Mouse (Mus musculus): ENCODE measurements at regions not wholly inside any gene's neighbourhood (a gene's known extent, or its start where the extent isn't known, plus 50 kb on each side); places are given as distances from the start of the nearest gene placed in this dataset.

DNA sequence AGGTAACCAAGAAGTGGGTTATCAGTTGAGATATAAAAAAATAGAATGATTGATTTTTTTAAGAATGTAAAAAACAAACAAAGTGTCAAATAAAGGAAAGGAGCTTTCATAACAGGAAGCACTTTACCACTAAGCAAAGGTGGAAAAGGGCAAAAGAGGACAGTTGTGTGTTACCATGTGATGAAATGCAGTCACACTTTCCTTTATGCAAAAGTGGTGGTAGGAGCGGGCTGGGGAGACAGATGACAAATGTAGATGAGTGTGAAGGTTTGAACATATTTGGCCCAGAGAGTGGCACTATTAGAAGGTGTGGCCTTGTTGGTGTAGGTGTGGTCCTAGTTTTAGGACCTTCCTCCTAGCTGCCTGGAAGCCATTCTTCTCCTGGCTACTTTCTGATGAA is 222.6 kb upstream of the Adamts5 start:
- no peaks in the 10 kb centered on the region for H3K4me1 ChIP-seq (ENCODE audit: insufficient read depth, low read length)
- DNase-seq (ENCODE audit: low spot score) (no peak), ATAC-seq (ENCODE audit: low FRiP score) (no peak)
- H3K27ac ChIP-seq (ENCODE audit: low read depth, low read length), result no peak overlapping the region
- H3K4me2 ChIP-seq (ENCODE audit: low read depth, low read length, poor library complexity, severe bottlenecking), result no peak overlapping the region
- 94% methylated on average over 1 of the region's 1 CpGs for WGBS
- no peaks in the 10 kb centered on the region for H3K9me3 ChIP-seq (ENCODE audit: low read length)
- TF ChIP-seq CTCF (IDR thresholded peaks at IDR 0.05), result no peak
- H3K4me3 ChIP-seq (ENCODE audit: low read depth, low read length), result no peak overlapping the region
- H3K27me3 ChIP-seq (ENCODE audit: insufficient read depth, low read length), result no peaks in the 10 kb centered on the region
- no peaks in the 10 kb centered on the region for H3K36me3 ChIP-seq (ENCODE audit: insufficient read depth, low read length)
- H3K9ac ChIP-seq (replicated peaks; ENCODE audit: low read length, poor library complexity, severe bottlenecking), result no peak overlapping the region

DNA sequence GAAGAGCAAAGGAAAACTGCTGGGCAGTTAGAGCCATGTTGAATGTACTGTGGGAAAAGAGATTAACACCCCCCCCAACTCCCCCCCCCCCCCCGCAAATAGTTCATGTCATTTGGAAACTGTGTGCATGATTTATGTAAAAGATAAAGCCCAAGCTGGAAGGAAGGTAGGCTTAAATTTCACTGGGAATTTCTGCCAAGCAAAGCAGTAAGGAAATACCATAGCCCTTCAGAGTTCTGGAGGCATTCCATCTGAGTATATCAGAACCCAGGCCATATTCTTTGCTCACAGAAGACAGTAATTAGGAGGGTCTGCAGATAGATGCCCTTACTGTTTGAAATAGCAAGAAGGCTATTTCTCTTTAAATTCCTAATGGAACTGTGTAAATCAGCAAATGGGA is 221.3 kb upstream of the Adamts5 start:
- Histone ChIP-seq H3K4me1 (ENCODE audit: insufficient read depth, low read length) (no peaks in the 10 kb centered on the region), H3K27me3 (ENCODE audit: insufficient read depth, low read length) (no peaks in the 10 kb centered on the region), H3K4me3 (ENCODE audit: low read depth, low read length) (no peak overlapping the region), H3K36me3 (ENCODE audit: insufficient read depth, low read length) (no peaks in the 10 kb centered on the region), H3K27ac (ENCODE audit: low read depth, low read length) (no peak overlapping the region), H3K9ac (replicated peaks; ENCODE audit: low read length, poor library complexity, severe bottlenecking) (no peak overlapping the region), H3K4me2 (ENCODE audit: low read depth, low read length, poor library complexity, severe bottlenecking) (no peak overlapping the region), H3K9me3 (ENCODE audit: low read length) (no peaks in the 10 kb centered on the region)
- no peak for DNase-seq (ENCODE audit: low spot score)
- ATAC-seq (ENCODE audit: low FRiP score), result no peak
- TF ChIP-seq CTCF (IDR thresholded peaks at IDR 0.05), result no peak
- WGBS, result 53% methylated on average over 1 of the region's 1 CpGs

DNA sequence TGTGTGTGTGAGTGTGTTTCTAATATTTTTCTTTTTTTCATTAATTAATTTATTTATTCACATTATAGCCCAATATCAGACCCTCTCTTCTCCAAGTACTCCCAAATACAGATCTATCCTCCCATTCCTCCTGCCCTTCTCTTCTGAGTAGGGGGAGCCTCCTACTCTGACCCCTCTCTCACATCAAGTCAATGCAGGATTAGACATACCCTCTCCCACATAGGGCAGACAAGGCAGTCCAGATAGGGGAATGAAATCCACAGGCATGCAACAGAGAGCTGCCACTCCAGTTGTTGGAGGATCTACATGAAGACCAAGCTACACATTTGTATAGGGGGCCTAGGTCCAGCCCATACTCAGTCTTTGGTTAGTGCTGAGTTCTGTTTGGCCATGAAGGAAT is 216.3 kb upstream of the Adamts5 start:
- Histone ChIP-seq H3K9ac (replicated peaks; ENCODE audit: low read length, poor library complexity, severe bottlenecking) (no peak overlapping the region), H3K4me3 (ENCODE audit: low read depth, low read length) (no peak overlapping the region), H3K4me2 (ENCODE audit: low read depth, low read length, poor library complexity, severe bottlenecking) (no peak overlapping the region), H3K36me3 (ENCODE audit: insufficient read depth, low read length) (no peaks in the 10 kb centered on the region), H3K4me1 (ENCODE audit: insufficient read depth, low read length) (no peaks in the 10 kb centered on the region), H3K27ac (ENCODE audit: low read depth, low read length) (no peak overlapping the region), H3K9me3 (ENCODE audit: low read length) (no peaks in the 10 kb centered on the region), H3K27me3 (ENCODE audit: insufficient read depth, low read length) (no peaks in the 10 kb centered on the region)
- DNase-seq (ENCODE audit: low spot score) (no peak), ATAC-seq (ENCODE audit: low FRiP score) (no peak)
- TF ChIP-seq CTCF (IDR thresholded peaks at IDR 0.05), result no peak

DNA sequence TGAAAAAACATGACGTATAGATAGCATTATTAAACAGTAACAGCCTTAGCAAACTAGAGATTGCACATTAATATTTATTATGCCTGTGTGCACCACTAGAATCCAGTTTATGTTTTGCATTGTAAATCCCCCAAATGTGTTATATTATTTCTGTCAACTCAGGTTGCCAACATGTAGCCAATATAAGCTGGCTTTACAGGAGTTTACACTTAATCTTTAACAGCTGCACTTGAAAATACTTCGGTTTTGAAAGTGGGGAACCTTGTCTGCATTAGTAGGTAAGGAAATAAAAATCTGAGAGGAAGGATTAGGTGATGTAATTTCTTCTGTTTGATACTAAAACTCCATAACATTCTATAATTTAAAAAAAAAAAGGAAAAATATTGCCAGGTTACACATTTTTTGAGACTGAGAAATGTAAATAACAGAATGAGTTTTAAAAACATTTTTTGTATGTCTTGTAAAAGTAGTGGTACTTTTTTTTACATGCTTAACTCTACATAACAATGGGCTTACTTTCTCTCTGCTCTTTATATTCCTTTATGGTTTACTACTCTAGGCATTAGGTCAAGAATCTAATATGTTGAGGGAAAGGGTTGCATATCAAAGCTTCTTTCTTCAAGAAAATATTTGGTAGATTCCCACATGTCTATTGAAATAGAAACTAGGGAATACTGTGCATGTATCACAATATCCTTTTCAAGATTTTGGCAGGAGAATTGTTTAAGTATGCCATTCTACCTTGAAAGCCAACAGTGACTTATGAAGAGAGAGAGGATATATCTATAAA is 214.2 kb upstream of the Adamts5 start:
- no peak for TF ChIP-seq CTCF (IDR thresholded peaks at IDR 0.05)
- no peaks in the 10 kb centered on the region for H3K9me3 ChIP-seq (ENCODE audit: low read length)
- H3K4me3 ChIP-seq (ENCODE audit: low read depth, low read length), result no peak overlapping the region
- WGBS, result 55% methylated on average over 2 of the region's 2 CpGs
- no peak overlapping the region for H3K27ac ChIP-seq (ENCODE audit: low read depth, low read length)
- DNase-seq (ENCODE audit: low spot score), result no peak
- H3K9ac ChIP-seq (replicated peaks; ENCODE audit: low read length, poor library complexity, severe bottlenecking), result no peak overlapping the region
- no peaks in the 10 kb centered on the region for H3K27me3 ChIP-seq (ENCODE audit: insufficient read depth, low read length)
- no peaks in the 10 kb centered on the region for H3K36me3 ChIP-seq (ENCODE audit: insufficient read depth, low read length)
- no peaks in the 10 kb centered on the region for H3K4me1 ChIP-seq (ENCODE audit: insufficient read depth, low read length)
- ATAC-seq (ENCODE audit: low FRiP score), result no peak
- no peak overlapping the region for H3K4me2 ChIP-seq (ENCODE audit: low read depth, low read length, poor library complexity, severe bottlenecking)

DNA sequence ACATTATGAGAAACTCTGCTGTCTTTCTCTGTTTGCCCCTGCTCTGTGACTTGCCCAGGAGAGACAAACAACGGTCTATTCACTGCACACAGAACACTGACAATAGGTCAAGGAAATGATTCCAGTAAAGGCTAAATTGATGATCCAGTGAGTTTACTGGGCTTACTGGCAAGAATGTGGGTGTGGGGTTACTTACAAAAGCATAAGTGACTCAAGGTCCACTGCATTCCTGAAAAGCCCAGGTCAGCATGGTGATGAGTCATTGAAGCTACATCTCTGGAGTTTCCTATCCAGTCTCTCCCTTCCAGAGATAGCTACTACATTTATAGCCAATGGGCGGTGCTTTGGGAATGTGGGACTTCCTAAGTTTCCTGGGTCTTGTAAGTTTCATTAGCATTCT is 192.8 kb upstream of the Adamts5 start:
- Histone ChIP-seq H3K4me3 (ENCODE audit: low read depth, low read length) (no peak overlapping the region), H3K36me3 (ENCODE audit: insufficient read depth, low read length) (no peaks in the 10 kb centered on the region), H3K27me3 (ENCODE audit: insufficient read depth, low read length) (no peaks in the 10 kb centered on the region), H3K4me1 (ENCODE audit: insufficient read depth, low read length) (no peaks in the 10 kb centered on the region), H3K9me3 (ENCODE audit: low read length) (peaks cover 5% of the 10 kb centered on the region; the same call in 1 of the 2 replicates), H3K27ac (ENCODE audit: low read depth, low read length) (no peak overlapping the region), H3K9ac (replicated peaks; ENCODE audit: low read length, poor library complexity, severe bottlenecking) (no peak overlapping the region), H3K4me2 (ENCODE audit: low read depth, low read length, poor library complexity, severe bottlenecking) (no peak overlapping the region)
- no peak for DNase-seq (ENCODE audit: low spot score)
- no peak for ATAC-seq (ENCODE audit: low FRiP score)
- 89% methylated on average over 2 of the region's 2 CpGs for WGBS
- TF ChIP-seq CTCF (IDR thresholded peaks at IDR 0.05), result no peak

DNA sequence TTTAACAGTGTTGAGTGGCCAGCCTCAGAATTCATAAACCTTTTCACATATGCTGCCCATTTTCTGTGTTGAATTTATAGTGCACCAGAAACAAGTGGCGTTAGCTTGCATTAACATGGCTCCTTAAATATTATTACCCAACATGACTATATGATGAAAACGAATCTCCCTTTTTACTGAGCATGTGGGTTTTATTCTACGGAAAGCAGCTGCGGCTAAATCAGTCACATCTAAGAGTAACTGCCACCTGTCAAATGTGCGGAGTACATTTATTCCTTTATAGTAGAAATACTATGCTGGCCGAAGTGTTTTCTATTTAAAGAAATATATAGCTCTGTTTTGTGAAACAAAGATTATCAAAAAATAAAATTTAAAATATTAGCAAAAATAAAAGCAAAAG is 188.5 kb upstream of the Adamts5 start:
- H3K4me2 ChIP-seq (ENCODE audit: low read depth, low read length, poor library complexity, severe bottlenecking), result no peak overlapping the region
- H3K27ac ChIP-seq (ENCODE audit: low read depth, low read length), result no peak overlapping the region
- H3K36me3 ChIP-seq (ENCODE audit: insufficient read depth, low read length), result no peaks in the 10 kb centered on the region
- TF ChIP-seq CTCF (IDR thresholded peaks at IDR 0.05), result no peak
- H3K4me1 ChIP-seq (ENCODE audit: insufficient read depth, low read length), result no peaks in the 10 kb centered on the region
- H3K9me3 ChIP-seq (ENCODE audit: low read length), result no peaks in the 10 kb centered on the region
- no peaks in the 10 kb centered on the region for H3K27me3 ChIP-seq (ENCODE audit: insufficient read depth, low read length)
- no peak overlapping the region for H3K9ac ChIP-seq (replicated peaks; ENCODE audit: low read length, poor library complexity, severe bottlenecking)
- 94% methylated on average over 6 of the region's 6 CpGs for WGBS
- DNase-seq (ENCODE audit: low spot score), result no peak
- no peak for ATAC-seq (ENCODE audit: low FRiP score)
- H3K4me3 ChIP-seq (ENCODE audit: low read depth, low read length), result no peak overlapping the region

Data from midbrain, postnatal 0 days (tissue).